Mouse (Mus musculus) intestine, embryonic 16.5 days (tissue): ENCODE results near the gene Cmtm2a. TPM values are rescaled to one million over a fixed set of nuclear protein-coding genes. Genes with fewer than 3 reads are reported as not detected.
"Not testable (repeated sequence)": the region's sequence is repeated elsewhere in the genome, so short reads cannot be mapped to it uniquely, and the experiment has no call there.

ENCODE experiments used
- ATAC-seq: fragments of 200-750 bp; cut with Nextera tagmentation; 2 replicates; pipeline ENCODE4 v1.8.0; 2017; ENCODE audit warnings: moderate TSS enrichment, moderate library complexity
- H3K27ac ChIP-seq: fragments of 300-500 bp; sonication (generic); 2 replicates; pipeline ENCODE4 v1.5.1; 2014; ENCODE audit warnings: mild to moderate bottlenecking, low read length
- H3K27me3 ChIP-seq: fragments of 300-500 bp; sonication (generic); replicated peaks from 2 replicates; pipeline ENCODE4 v1.6.1; 2014; ENCODE audit warnings: low read length, control low read depth, mixed read lengths; ENCODE audit not compliant: control insufficient read depth, insufficient read depth
- H3K36me3 ChIP-seq: fragments of 300-500 bp; sonication (generic); 2 replicates; pipeline ENCODE4 v1.6.1; 2014; ENCODE audit warnings: low read length, control low read depth; ENCODE audit not compliant: control insufficient read depth, insufficient read depth
- H3K4me1 ChIP-seq: fragments of 300-500 bp; sonication (generic); 2 replicates; pipeline ENCODE4 v1.6.1; 2014; ENCODE audit warnings: low read length, control low read depth, mixed read lengths; ENCODE audit not compliant: control insufficient read depth, insufficient read depth
- H3K4me2 ChIP-seq: fragments of 300-500 bp; sonication (generic); 2 replicates; pipeline ENCODE4 v1.6.1; 2014; ENCODE audit warnings: low read depth, low read length, control low read depth
- H3K4me3 ChIP-seq: fragments of 300-500 bp; sonication (generic); 2 replicates; pipeline ENCODE4 v1.5.1; 2014; ENCODE audit warnings: mild to moderate bottlenecking, low read length
- H3K9ac ChIP-seq: fragments of 300-500 bp; sonication (generic); 2 replicates; pipeline ENCODE4 v1.6.1; 2014; ENCODE audit warnings: low read depth, low read length
- H3K9me3 ChIP-seq: fragments of 300-500 bp; sonication (generic); 2 replicates; pipeline ENCODE4 v1.6.1; 2016; ENCODE audit warnings: low read length, control low read depth; ENCODE audit not compliant: control insufficient read depth
- WGBS: fragments of 180-500 bp; shearing (Covaris S2); extraction: QIAGEN DNeasy Blood & Tissue Kit; methylation state at CpG from one replicate; pipeline ENCODE4 v1.1.7; 2014; 5-methylcytosine and 5-hydroxymethylcytosine counted together
- polyA plus RNA-seq: library from polyadenylated mRNA; unstranded; fragments of >200 nt; fragmentation: Nextera tagmentation; extraction: Ambion mirVana; gene quantifications from 2 replicates; pipeline ENCODE4 v1.2.1, GENCODE M21; 2015

Cmtm2a gene
- polyA plus RNA-seq, 1 experiment from 2014 or later: not detected

- Histone ChIP-seq H3K4me2 (no peak overlapping the region), H3K36me3 (no peaks in the 10 kb centered on the region), H3K4me3 (no peak overlapping the region), H3K27ac (no peak overlapping the region), H3K9ac (no peak overlapping the region), H3K27me3 (no peaks in the 10 kb centered on the region), H3K9me3 (no peaks in the 10 kb centered on the region), H3K4me1 (no peaks in the 10 kb centered on the region)
- no peak for ATAC-seq
- WGBS: 71% methylated on average over 1 of the region's 1 CpGs
These were observed 41.2 kb upstream of the Cmtm2a start for GRCm38 (mm10) chr8:104334196-104334595.

GRCm38 (mm10) chr8:104333786-104334185 lies 40.8 kb upstream of the Cmtm2a start:
- Histone ChIP-seq H3K9ac (no peak overlapping the region), H3K4me1 (no peaks in the 10 kb centered on the region), H3K27me3 (no peaks in the 10 kb centered on the region), H3K9me3 (no peaks in the 10 kb centered on the region), H3K27ac (no peak overlapping the region), H3K36me3 (no peaks in the 10 kb centered on the region), H3K4me2 (no peak overlapping the region), H3K4me3 (no peak overlapping the region)
- WGBS: 56% methylated on average over 5 of the region's 5 CpGs
- ATAC-seq: no peak

GRCm38 (mm10) chr8:104332665-104333631 lies 40.0 kb upstream of the Cmtm2a start:
- no peaks in the 10 kb centered on the region for H3K4me1 ChIP-seq
- 76% methylated on average over 5 of the region's 5 CpGs for WGBS
- no peak overlapping the region for H3K4me3 ChIP-seq
- H3K27me3 ChIP-seq: no peaks in the 10 kb centered on the region
- H3K4me2 ChIP-seq: no peak overlapping the region
- no peak overlapping the region for H3K27ac ChIP-seq
- no peak overlapping the region for H3K9ac ChIP-seq
- H3K36me3 ChIP-seq: no peaks in the 10 kb centered on the region
- no peak for ATAC-seq
- H3K9me3 ChIP-seq: no peaks in the 10 kb centered on the region

GRCm38 (mm10) chr8:104321930-104322329 lies 28.9 kb upstream of the Cmtm2a start, which contains the start of gene Cmtm2b:
TSS of gene Cmtm2b (plus strand) at chr8:104322230.
- not testable (repeated sequence) for H3K4me3 ChIP-seq, H3K36me3 ChIP-seq, ATAC-seq, H3K9ac ChIP-seq, H3K27ac ChIP-seq, H3K9me3 ChIP-seq, H3K4me1 ChIP-seq, H3K4me2 ChIP-seq, H3K27me3 ChIP-seq
- WGBS: 90% methylated on average over 12 of the region's 12 CpGs

- not testable (repeated sequence) for H3K9me3 ChIP-seq, H3K9ac ChIP-seq, H3K36me3 ChIP-seq, H3K27me3 ChIP-seq, H3K4me2 ChIP-seq, H3K27ac ChIP-seq, H3K4me3 ChIP-seq, H3K4me1 ChIP-seq, ATAC-seq
- 80% methylated on average over 9 of the region's 11 CpGs for WGBS
These were observed 28.3 kb upstream of the Cmtm2a start, which contains the start of gene Gm11020 for GRCm38 (mm10) chr8:104321267-104321666. TSS of gene Gm11020 (plus strand) at chr8:104321567.

GRCm38 (mm10) chr8:104313311-104313710 lies 20.3 kb upstream of the Cmtm2a start:
- H3K4me3 ChIP-seq: no peak overlapping the region
- H3K27ac ChIP-seq: no peak overlapping the region
- no peak for ATAC-seq

GRCm38 (mm10) chr8:104312023-104312422 lies 19.0 kb upstream of the Cmtm2a start:
- H3K9ac ChIP-seq, H3K4me2 ChIP-seq, H3K9me3 ChIP-seq, H3K27me3 ChIP-seq, ATAC-seq, H3K36me3 ChIP-seq, H3K4me3 ChIP-seq, H3K27ac ChIP-seq, H3K4me1 ChIP-seq: not testable (repeated sequence)
- WGBS: 87% methylated on average over 3 of the region's 3 CpGs

More at GRCm38 (mm10) chr8:104313311-104313710, 20.3 kb upstream of the Cmtm2a start:
- no peak overlapping the region for H3K9ac ChIP-seq
- no peaks in the 10 kb centered on the region for H3K9me3 ChIP-seq
- WGBS: 54% methylated on average over 4 of the region's 4 CpGs
- no peaks in the 10 kb centered on the region for H3K36me3 ChIP-seq
- H3K27me3 ChIP-seq: no peaks in the 10 kb centered on the region
- no peak overlapping the region for H3K4me2 ChIP-seq
- H3K4me1 ChIP-seq: no peaks in the 10 kb centered on the region

- H3K27me3 ChIP-seq, H3K4me3 ChIP-seq, H3K36me3 ChIP-seq, H3K4me1 ChIP-seq, H3K9me3 ChIP-seq, H3K27ac ChIP-seq, H3K4me2 ChIP-seq, H3K9ac ChIP-seq: not testable (repeated sequence)
- 85% methylated on average over 36 of the region's 36 CpGs for WGBS
- ATAC-seq: peak; percentile 59
These were observed 16.6 kb upstream of the Cmtm2a start, which contains the start of the genes Gm45711 and Cmtm1 for GRCm38 (mm10) chr8:104309441-104310155. TSS of gene Gm45711 (minus strand) at chr8:104310081. TSS of gene Cmtm1 (minus strand) at chr8:104310145.

GRCm38 (mm10) chr8:104308341-104308740 lies 15.4 kb upstream of the Cmtm2a start:
- WGBS: 43% methylated on average over 6 of the region's 6 CpGs
- not testable (repeated sequence) for H3K4me1 ChIP-seq, H3K4me3 ChIP-seq, H3K36me3 ChIP-seq, H3K4me2 ChIP-seq, H3K9me3 ChIP-seq, H3K27ac ChIP-seq, H3K27me3 ChIP-seq, H3K9ac ChIP-seq
- peak; percentile 68; the same call in 1 of the 2 replicates for ATAC-seq
